Mouse (Mus musculus) bone marrow macrophage, adult 2 months (primary cell): ENCODE results near the gene Vamp1. TPM values are rescaled to one million over a fixed set of nuclear protein-coding genes. Genes with fewer than 3 reads are reported as not detected.

Source experiments
- H3K27ac ChIP-seq: 2 replicates; pipeline ENCODE4 v1.5.1; 2012; ENCODE audit warnings: low read depth, low read length; ENCODE audit not compliant: insufficient read depth
- H3K4me1 ChIP-seq: 2 replicates; pipeline ENCODE4 v1.6.1; 2012; ENCODE audit warnings: low read length; ENCODE audit not compliant: control insufficient read depth, insufficient read depth
- H3K4me3 ChIP-seq: 2 replicates; pipeline ENCODE4 v1.5.1; 2012; ENCODE audit warnings: mild to moderate bottlenecking, low read length, moderate library complexity; ENCODE audit not compliant: insufficient read depth
- CTCF ChIP-seq: IDR thresholded peaks from 2 replicates; pipeline ENCODE4 v1.5.1; 2012; ENCODE audit warnings: low read depth, mild to moderate bottlenecking, low read length, moderate library complexity
- POLR2A ChIP-seq: IDR thresholded peaks from 2 replicates; pipeline ENCODE4 v1.6.1; 2012; ENCODE audit warnings: mild to moderate bottlenecking, low read depth, low read length, borderline replicate concordance
- polyA plus RNA-seq: library from polyadenylated mRNA; stranded (reverse); fragments of >200 nt; gene quantifications from 2 replicates; pipeline ENCODE4 v1.2.4, GENCODE M21; 2012; ENCODE audit not compliant: missing spikeins, insufficient read depth, insufficient read length

The Vamp1 gene
- polyA plus RNA-seq, 1 experiment, result 15.0 TPM

DNA sequence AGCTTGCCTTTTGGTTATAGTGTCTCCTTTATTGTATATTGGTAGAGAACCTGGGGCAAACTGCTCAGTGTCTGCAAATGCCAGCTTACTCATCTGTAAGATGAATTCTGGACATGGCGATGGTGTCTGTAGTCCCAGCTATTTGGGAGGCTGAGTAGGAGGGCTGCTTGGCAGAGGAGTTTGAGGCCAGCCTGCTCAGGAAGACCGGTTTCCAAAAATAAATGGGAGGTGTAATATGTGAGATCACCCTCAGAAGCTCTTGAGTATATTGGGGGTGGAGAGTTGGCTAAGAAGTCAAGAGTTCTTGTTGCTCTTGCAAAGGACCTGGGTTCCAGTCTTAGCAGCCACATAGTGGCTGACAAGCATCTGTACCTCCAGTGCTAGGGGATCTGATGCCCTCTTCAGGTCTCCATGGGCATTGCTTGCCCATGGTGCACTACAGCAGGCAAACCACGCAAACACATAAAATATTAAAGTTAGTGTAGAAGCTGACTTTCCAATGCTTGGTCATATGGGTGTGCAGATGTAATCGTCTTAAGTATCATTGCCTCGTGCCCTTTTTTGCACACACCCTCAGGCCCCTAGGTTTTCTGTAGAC is 10.3 kb downstream of the Vamp1 start:
- TF ChIP-seq POLR2A (no peak), CTCF (no peak)

GRCm38 (mm10) chr6:125230571-125230970 is 15.2 kb downstream of the Vamp1 start:
- no peak for TF ChIP-seq CTCF
- no peak for TF ChIP-seq POLR2A
- Histone ChIP-seq H3K27ac (no peak overlapping the region), H3K4me3 (no peak overlapping the region), H3K4me1 (peaks cover 10% of the 10 kb centered on the region)

More for the DNA sequence above, 10.3 kb downstream of the Vamp1 start:
- H3K4me3 ChIP-seq, result no peak overlapping the region
- peaks cover 6% of the 10 kb centered on the region; the same call in 1 of the 2 replicates for H3K4me1 ChIP-seq
- H3K27ac ChIP-seq, result no peak overlapping the region

- Histone ChIP-seq H3K4me1 (peaks cover 10% of the 10 kb centered on the region), H3K4me3 (peak within 1 kb of the TSS; percentile 75)
- TF ChIP-seq CTCF (no peak), POLR2A (no peak)
These were observed 16.0 kb downstream of the Vamp1 start, which contains the start of gene Tapbpl for GRCm38 (mm10) chr6:125231117-125232044. TSS of gene Tapbpl (minus strand) at chr6:125231860.

DNA sequence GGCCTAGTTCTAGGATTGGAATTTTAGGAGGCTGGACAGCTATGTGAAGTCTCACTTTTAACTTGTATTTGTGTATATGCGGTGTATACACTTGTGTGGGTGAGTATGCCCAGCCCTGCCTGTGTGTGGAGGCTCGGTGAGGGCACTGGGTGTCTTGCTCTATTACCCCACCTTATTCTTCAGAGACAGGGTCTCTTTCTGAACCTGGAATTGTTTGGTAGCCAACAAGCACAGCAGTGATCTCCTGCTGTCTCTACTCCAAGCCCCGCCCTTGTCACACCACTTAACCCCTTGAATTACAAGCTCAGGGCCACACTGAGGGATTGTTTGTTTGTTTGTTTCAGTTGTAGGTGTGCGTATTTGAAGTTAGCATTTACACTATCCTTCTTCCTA is 16.7 kb downstream of the Vamp1 start:
- no peak for TF ChIP-seq POLR2A
- TF ChIP-seq CTCF, result no peak
- H3K4me1 ChIP-seq, result peaks cover 10% of the 10 kb centered on the region
- H3K27ac ChIP-seq, result peak overlapping the region; percentile 71
- peak overlapping the region; percentile 75 for H3K4me3 ChIP-seq

More at GRCm38 (mm10) chr6:125231117-125232044, 16.0 kb downstream of the Vamp1 start, which contains the start of gene Tapbpl:
- peak within 1 kb of the TSS; percentile 71 for H3K27ac ChIP-seq

DNA sequence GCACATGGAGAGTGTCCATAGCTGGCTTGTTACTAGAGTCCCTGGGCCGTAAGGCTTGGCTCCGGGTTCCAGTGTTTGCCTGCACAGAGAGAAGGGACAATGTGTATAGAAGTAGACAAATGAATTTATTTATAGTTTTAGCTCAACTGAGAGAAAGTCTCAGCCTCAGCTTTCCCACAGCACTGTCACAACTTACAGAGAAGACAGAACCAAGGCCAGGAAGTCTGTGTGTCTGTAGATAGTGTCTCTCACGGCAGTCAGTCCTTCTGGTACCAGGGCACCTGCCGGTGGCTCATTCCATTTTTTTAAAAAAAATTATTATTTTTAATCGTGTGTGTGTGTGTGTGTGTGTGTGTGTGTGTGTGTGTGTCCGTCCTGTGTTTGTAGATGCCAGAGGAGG is 17.2 kb downstream of the Vamp1 start:
- Histone ChIP-seq H3K27ac (no peak overlapping the region), H3K4me3 (no peak overlapping the region), H3K4me1 (peaks cover 14% of the 10 kb centered on the region)
- no peak for TF ChIP-seq POLR2A

DNA sequence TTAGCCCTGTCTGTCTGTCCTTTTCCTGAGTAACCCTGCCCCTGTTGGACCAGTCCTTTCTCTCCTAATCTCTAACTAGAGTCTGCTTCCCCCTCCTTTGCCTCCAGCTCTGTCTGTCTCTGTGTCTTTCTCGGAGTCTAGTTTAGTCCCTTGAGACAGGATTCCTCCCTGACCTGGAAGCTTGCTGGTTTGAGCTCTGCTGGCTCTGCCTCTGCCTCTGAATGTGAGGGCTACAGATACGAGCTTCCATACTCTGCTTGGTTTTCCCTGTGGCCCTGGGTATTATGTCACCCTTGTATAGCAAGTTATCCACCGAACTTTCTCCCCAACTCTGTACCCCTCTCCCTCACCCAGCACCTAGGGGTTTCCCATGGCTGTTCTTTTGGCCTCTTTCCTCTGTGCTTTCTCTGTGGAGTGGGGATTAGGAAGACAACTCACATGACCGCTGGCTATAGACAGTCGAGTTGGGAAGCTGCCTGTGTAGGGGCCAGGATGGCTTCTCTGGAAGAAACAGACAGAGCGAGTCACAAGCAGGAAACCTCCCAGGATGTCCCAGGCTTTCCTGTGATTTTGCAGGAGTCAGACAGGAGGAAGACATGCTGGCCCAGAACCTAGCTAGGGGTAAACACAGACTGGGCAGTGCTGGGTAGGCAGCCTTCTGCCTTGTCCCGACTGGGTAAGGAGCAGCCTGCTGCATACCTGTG is 18.6 kb downstream of the Vamp1 start:
- no peak overlapping the region for H3K4me3 ChIP-seq
- no peak for TF ChIP-seq POLR2A
- no peak for TF ChIP-seq CTCF
- H3K4me1 ChIP-seq, result peaks cover 22% of the 10 kb centered on the region
- H3K27ac ChIP-seq, result no peak overlapping the region

DNA sequence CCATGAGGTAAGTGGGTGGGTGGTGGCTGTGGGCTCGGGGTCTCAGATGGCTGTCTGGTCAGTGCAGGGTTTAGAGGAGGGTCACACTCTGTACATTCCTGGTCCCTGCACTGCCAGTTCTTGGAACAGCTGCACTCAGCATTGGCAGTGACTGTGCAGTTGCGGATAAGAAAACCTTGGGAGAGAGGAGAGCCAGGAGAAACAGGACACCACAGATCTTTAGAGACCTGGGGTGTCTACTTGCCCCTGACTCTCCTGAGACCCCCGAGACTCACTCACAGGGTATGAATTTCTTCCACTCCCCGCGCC is 19.1 kb downstream of the Vamp1 start:
- no peak overlapping the region for H3K4me3 ChIP-seq
- H3K27ac ChIP-seq, result no peak overlapping the region
- no peak for TF ChIP-seq CTCF
- TF ChIP-seq POLR2A, result no peak
- peaks cover 23% of the 10 kb centered on the region for H3K4me1 ChIP-seq

GRCm38 (mm10) chr6:125236341-125236740 is 21.0 kb downstream of the Vamp1 start:
- TF ChIP-seq POLR2A (no peak), CTCF (no peak)
- no peak overlapping the region for H3K4me3 ChIP-seq
- H3K27ac ChIP-seq, result no peak overlapping the region
- H3K4me1 ChIP-seq, result peaks cover 23% of the 10 kb centered on the region

- H3K4me3 ChIP-seq, result no peak within 1 kb of the TSS
- H3K27ac ChIP-seq, result no peak within 1 kb of the TSS
These were observed 21.4 kb downstream of the Vamp1 start, which contains the start of gene Cd27 for GRCm38 (mm10) chr6:125236782-125237181. TSS of gene Cd27 (minus strand) at chr6:125237010.

More at GRCm38 (mm10) chr6:125236782-125237181, 21.4 kb downstream of the Vamp1 start, which contains the start of gene Cd27:
- peaks cover 23% of the 10 kb centered on the region for H3K4me1 ChIP-seq
- no peak for TF ChIP-seq POLR2A
- TF ChIP-seq CTCF, result no peak
